Mouse (Mus musculus) kidney, adult 2 months (tissue): ENCODE results near the gene Senp3. TPM values are rescaled to one million over a fixed set of nuclear protein-coding genes. Genes with fewer than 3 reads are reported as not detected.
"Not testable (repeated sequence)": the region's sequence is repeated elsewhere in the genome, so short reads cannot be mapped to it uniquely, and the experiment has no call there.

Experiments used
- DNase-seq: peaks from one replicate; pipeline ENCODE4 v3.0.0; 2021
- H3K27ac ChIP-seq: fragments of 200-500 bp; 2 replicates; pipeline ENCODE4 v1.5.1; 2012; ENCODE audit warnings: low read depth, low read length, control low read depth, inconsistent platforms; ENCODE audit not compliant: insufficient read depth
- H3K27me3 ChIP-seq: fragments of 200-500 bp; replicated peaks from 2 replicates; pipeline ENCODE4 v1.6.1; 2012; ENCODE audit warnings: mild to moderate bottlenecking, moderate library complexity, low read length, inconsistent platforms; ENCODE audit not compliant: control insufficient read depth, insufficient read depth
- H3K36me3 ChIP-seq: fragments of 200-500 bp; 2 replicates; pipeline ENCODE4 v1.6.1; 2012; ENCODE audit warnings: mild to moderate bottlenecking, moderate library complexity, low read length, inconsistent platforms; ENCODE audit not compliant: control insufficient read depth, insufficient read depth
- H3K4me1 ChIP-seq: fragments of 200-500 bp; 2 replicates; pipeline ENCODE4 v1.6.1; 2011; ENCODE audit warnings: low read length; ENCODE audit not compliant: control insufficient read depth, insufficient read depth
- H3K4me3 ChIP-seq: fragments of 200-500 bp; 2 replicates; pipeline ENCODE4 v1.5.1; 2011; ENCODE audit warnings: mild to moderate bottlenecking, low read depth, low read length, control low read depth; ENCODE audit not compliant: insufficient read depth
- CTCF ChIP-seq: fragments of 200-500 bp; conservative IDR thresholded peaks from 2 replicates; pipeline ENCODE4 v1.5.1; 2011; ENCODE audit warnings: low read depth, mild to moderate bottlenecking, control low read depth, low read length, moderate library complexity, mixed read lengths; ENCODE audit not compliant: insufficient read depth, insufficient read length
- POLR2A ChIP-seq: fragments of 200-500 bp; IDR thresholded peaks from one replicate; pipeline ENCODE4 v1.6.1; 2011; ENCODE audit warnings: low read depth, low read length, control low read depth
- WGBS: fragments of 180-500 bp; shearing (Covaris S2); methylation state at CpG from one replicate; pipeline ENCODE4 v1.1.7; 2018; 5-methylcytosine and 5-hydroxymethylcytosine counted together
- polyA plus RNA-seq: library from polyadenylated mRNA; depleted of rRNA; stranded (reverse); fragments of >200 nt; gene quantifications from 2 replicates; pipeline ENCODE4 v1.2.3, GENCODE M21; 2012; rRNA removed

The Senp3 gene
- polyA plus RNA-seq, result 41.8 and 43.5 TPM in 2 replicates

- Histone ChIP-seq H3K27ac (peak within 1 kb of the TSS; percentile 93), H3K4me1 (peaks cover 30% of the 10 kb centered on the region), H3K36me3 (peaks cover 2% of the 10 kb centered on the region; the same call in 1 of the 2 replicates), H3K27me3 (no peaks in the 10 kb centered on the region), H3K4me3 (peak within 1 kb of the TSS; percentile 76)
- TF ChIP-seq CTCF (no peak), POLR2A (peak; percentile 73)
- under 1% methylated on average over 80 of the region's 80 CpGs for WGBS
- peak; percentile 98 for DNase-seq
Observed at GRCm38 (mm10) chr11:69681314-69682208, at the start of gene Senp3. Gene Senp3, minus strand, starts transcription at chr11:69682084.

- H3K4me1 ChIP-seq, H3K36me3 ChIP-seq, DNase-seq, H3K4me3 ChIP-seq, H3K27me3 ChIP-seq, H3K27ac ChIP-seq: not testable (repeated sequence)
- TF ChIP-seq CTCF, result 0 out of 2 replicates have a peak, but pooled peaks have one; percentile 6
- WGBS, result 66% methylated on average over 3 of the region's 3 CpGs
Observed at GRCm38 (mm10) chr11:69731408-69731807, 49.5 kb upstream of the Senp3 start.

- H3K27me3 ChIP-seq, result no peaks in the 10 kb centered on the region
- 36% methylated on average over 3 of the region's 3 CpGs for whole genome bisulfite sequencing
- H3K27ac ChIP-seq, result no peak overlapping the region
- TF ChIP-seq POLR2A (no peak), CTCF (peak; percentile 73)
- H3K36me3 ChIP-seq, result no peaks in the 10 kb centered on the region
- no peak overlapping the region for H3K4me3 ChIP-seq
- peak; percentile 70 for DNase-seq
- H3K4me1 ChIP-seq, result no peaks in the 10 kb centered on the region
Observed at GRCm38 (mm10) chr11:69729063-69729462, 47.2 kb upstream of the Senp3 start.

- H3K4me3 ChIP-seq, result no peak overlapping the region
- WGBS, result 36% methylated on average over 5 of the region's 5 CpGs
- H3K27ac ChIP-seq, result no peak overlapping the region
- no peaks in the 10 kb centered on the region for H3K4me1 ChIP-seq
- H3K36me3 ChIP-seq, result no peaks in the 10 kb centered on the region
- DNase-seq, result no peak
- H3K27me3 ChIP-seq, result no peaks in the 10 kb centered on the region
- TF ChIP-seq POLR2A (no peak), CTCF (no peak)
Observed at GRCm38 (mm10) chr11:69725951-69726350, 44.1 kb upstream of the Senp3 start.

- TF ChIP-seq POLR2A (no peak), CTCF (no peak)
- Histone ChIP-seq H3K27me3 (no peaks in the 10 kb centered on the region), H3K4me3 (no peak overlapping the region), H3K27ac (no peak overlapping the region), H3K36me3 (no peaks in the 10 kb centered on the region), H3K4me1 (no peaks in the 10 kb centered on the region; the same call in 1 of the 2 replicates)
- WGBS, result 54% methylated on average over 2 of the region's 2 CpGs
- no peak for DNase-seq
Observed at GRCm38 (mm10) chr11:69723074-69723473, 41.2 kb upstream of the Senp3 start.

- Histone ChIP-seq H3K4me3 (no peak overlapping the region), H3K36me3 (no peaks in the 10 kb centered on the region), H3K27ac (no peak overlapping the region), H3K27me3 (no peaks in the 10 kb centered on the region), H3K4me1 (peaks cover 4% of the 10 kb centered on the region; the same call in 1 of the 2 replicates)
- no peak for DNase-seq
- TF ChIP-seq CTCF, result no peak
- TF ChIP-seq POLR2A, result no peak
- WGBS, result 50% methylated on average over 6 of the region's 6 CpGs
Observed at GRCm38 (mm10) chr11:69720852-69721251, 39.0 kb upstream of the Senp3 start.

- H3K36me3 ChIP-seq, result no peaks in the 10 kb centered on the region
- H3K4me1 ChIP-seq, result peaks cover 15% of the 10 kb centered on the region; the same call in 1 of the 2 replicates
- no peak for DNase-seq
- H3K4me3 ChIP-seq, result no peak overlapping the region
- TF ChIP-seq CTCF (0 out of 2 replicates have a peak, but pooled peaks have one; percentile 12), POLR2A (no peak)
- 79% methylated on average over 6 of the region's 6 CpGs for WGBS
- H3K27ac ChIP-seq, result no peak overlapping the region
- H3K27me3 ChIP-seq, result no peaks in the 10 kb centered on the region
Observed at GRCm38 (mm10) chr11:69719423-69719822, 37.5 kb upstream of the Senp3 start.
